Comparison of ENCODE assay signal across 15 mouse cellular contexts in genomic region chr3:138801661-138802060, GRCm38 (mm10). TPM values are rescaled to one million over a fixed set of nuclear protein-coding genes. Genes with fewer than 3 reads are reported as not detected.
A peak's percentile ranks its signal among the peaks of the same experiment; 100 is the strongest.
DNase-seq lines count a peak whose midpoint lies in the region; ATAC-seq and TF ChIP-seq lines count a peak whose summit lies in the region.
"Had no signal": no experiment of that assay in that cellular context is flagged by ENCODE, and none has a peak within 500 bp of the region (broad histone marks: within the 10 kb centered on the region; RNA-seq: fewer than 3 reads in every experiment).

No protein-coding gene starts in this region.

- no peak for ATAC-seq in stomach, embryonic 15.5 days (ENCODE audit: insufficient read depth, low FRiP score, low read depth)
- ATAC-seq in stomach, postnatal 0 days (ENCODE audit: low FRiP score, low TSS enrichment), result no peak
- ATAC-seq in hindbrain, embryonic 15.5 days (ENCODE audit: low FRiP score, low read depth), result no peak
- ATAC-seq in erythroid progenitor cell, adult 5-6 weeks (replicated peaks; ENCODE audit: low FRiP score, poor library complexity, severe bottlenecking), result no peak
- no peak for ATAC-seq in cerebellum, adult (ENCODE audit: insufficient number of reproducible peaks, low FRiP score, low TSS enrichment)
- ATAC-seq: intestine, embryonic 15.5 days had no signal

- H3K9ac ChIP-seq in stomach, embryonic 15.5 days, result no peak overlapping the region
- H3K9ac ChIP-seq in stomach, postnatal 0 days (ENCODE audit: low read length), result no peak overlapping the region
- H3K9ac ChIP-seq in hindbrain, embryonic 15.5 days, result no peak overlapping the region
- H3K9ac ChIP-seq: intestine, embryonic 15.5 days; lung, embryonic 15.5 days had no signal

- H3K27ac ChIP-seq in cerebellum, adult 2 months (ENCODE audit: insufficient read depth, low read length), result peak overlapping the region; percentile 44
- H3K27ac ChIP-seq in stomach, embryonic 15.5 days, result peak overlapping the region; percentile 9; the same call in 1 of the 2 replicates
- H3K27ac ChIP-seq in stomach, postnatal 0 days (replicated peaks), result no peak overlapping the region
- peak overlapping the region; percentile 81 for H3K27ac ChIP-seq in hindbrain, embryonic 15.5 days (replicated peaks)
- H3K27ac ChIP-seq: heart, adult 2 months; intestine, embryonic 15.5 days; lung, embryonic 15.5 days had no signal

- TF ChIP-seq EP300 in stomach, postnatal 0 days (optimal IDR thresholded peaks at IDR 0.05), result no peak

- no peak overlapping the region for H3K4me3 ChIP-seq in cerebellum, adult 2 months (replicated peaks; ENCODE audit: insufficient read depth, low read depth, low read length)
- H3K4me3 ChIP-seq in stomach, embryonic 15.5 days (replicated peaks), result no peak overlapping the region
- no peak overlapping the region for H3K4me3 ChIP-seq in stomach, postnatal 0 days (ENCODE audit: low read depth, low read length)
- H3K4me3 ChIP-seq in hindbrain, embryonic 15.5 days, result no peak overlapping the region
- H3K4me3 ChIP-seq: heart, adult 2 months; intestine, embryonic 15.5 days; lung, embryonic 15.5 days; myocyte had no signal

- no peak for TF ChIP-seq POLR2A in cerebellum, adult 2 months (IDR thresholded peaks at IDR 0.05; ENCODE audit: borderline replicate concordance, insufficient read depth, low read length)

- 71% methylated on average over 6 of the region's 6 CpGs for WGBS in cerebellum, adult 2 months
- 80% methylated on average over 6 of the region's 6 CpGs for WGBS in stomach, embryonic 15.5 days
- WGBS in stomach, postnatal 0 days, result 83% methylated on average over 6 of the region's 6 CpGs
- WGBS in hindbrain, embryonic 15.5 days, result 54% methylated on average over 6 of the region's 6 CpGs

- no peaks in the 10 kb centered on the region for H3K9me3 ChIP-seq in stomach, embryonic 15.5 days
- H3K9me3 ChIP-seq in stomach, postnatal 0 days (ENCODE audit: control insufficient read depth, low read length), result no peaks in the 10 kb centered on the region
- H3K9me3 ChIP-seq in hindbrain, embryonic 15.5 days, result no peaks in the 10 kb centered on the region
- H3K9me3 ChIP-seq: intestine, embryonic 15.5 days; lung, embryonic 15.5 days had no signal

- no peak for DNase-seq in cerebellum, adult 2 months
- DNase-seq in cerebellum, postnatal 25 days, result no peak
- DNase-seq in stomach, postnatal 0 days (ENCODE audit: low spot score), result no peak
- no peak for DNase-seq in urinary bladder, adult 2 months (ENCODE audit: low spot score)
- DNase-seq: adrenal gland, postnatal 25 days; kidney, postnatal 10 days had no signal

- no peaks in the 10 kb centered on the region for H3K27me3 ChIP-seq in cerebellum, adult 2 months (ENCODE audit: control insufficient read depth, insufficient read depth, low read length)
- H3K27me3 ChIP-seq in stomach, embryonic 15.5 days (replicated peaks), result no peaks in the 10 kb centered on the region
- no peaks in the 10 kb centered on the region for H3K27me3 ChIP-seq in stomach, postnatal 0 days (ENCODE audit: control insufficient read depth, insufficient read depth, low read length)
- no peaks in the 10 kb centered on the region for H3K27me3 ChIP-seq in hindbrain, embryonic 15.5 days
- H3K27me3 ChIP-seq: intestine, embryonic 15.5 days; lung, embryonic 15.5 days had no signal

- H3K36me3 ChIP-seq in stomach, embryonic 15.5 days, result no peaks in the 10 kb centered on the region
- H3K36me3 ChIP-seq in stomach, postnatal 0 days (ENCODE audit: control insufficient read depth, insufficient read depth, low read length), result no peaks in the 10 kb centered on the region
- H3K36me3 ChIP-seq in hindbrain, embryonic 15.5 days, result no peaks in the 10 kb centered on the region
- H3K36me3 ChIP-seq: intestine, embryonic 15.5 days; lung, embryonic 15.5 days had no signal

- no peak overlapping the region for H3K4me2 ChIP-seq in stomach, embryonic 15.5 days
- no peak overlapping the region for H3K4me2 ChIP-seq in stomach, postnatal 0 days (replicated peaks; ENCODE audit: low read depth)
- no peak overlapping the region for H3K4me2 ChIP-seq in hindbrain, embryonic 15.5 days
- H3K4me2 ChIP-seq: intestine, embryonic 15.5 days; liver, embryonic 11.5 days; lung, embryonic 15.5 days had no signal

- H3K4me1 ChIP-seq in cerebellum, adult 2 months (ENCODE audit: control insufficient read depth, insufficient read depth, low read length), result peaks cover 52% of the 10 kb centered on the region
- peaks cover 18% of the 10 kb centered on the region; the same call in 1 of the 2 replicates for H3K4me1 ChIP-seq in stomach, embryonic 15.5 days
- peaks cover 7% of the 10 kb centered on the region for H3K4me1 ChIP-seq in stomach, postnatal 0 days (replicated peaks; ENCODE audit: control insufficient read depth, insufficient read depth)
- H3K4me1 ChIP-seq in hindbrain, embryonic 15.5 days (replicated peaks), result peaks cover 51% of the 10 kb centered on the region
- H3K4me1 ChIP-seq: intestine, embryonic 15.5 days had no signal

- TF ChIP-seq CTCF in cerebellum, adult 2 months (IDR thresholded peaks at IDR 0.05; ENCODE audit: borderline replicate concordance, insufficient read depth, low read depth, low read length), result no peak
- no peak for TF ChIP-seq CTCF in stomach, postnatal 0 days (IDR thresholded peaks at IDR 0.05; ENCODE audit: low read depth)

RNA-seq across cellular contexts. Expression of gene Tspan5, which starts 59.7 kb away (rescaled TPM):
- polyA plus RNA-seq in cerebellum, adult 2 months (2012; rRNA removed), result 166 TPM in 2 replicates
- polyA plus RNA-seq in stomach, embryonic 15.5 days (2015; fragmentation: Nextera tagmentation; extraction: Ambion mirVana), result 34.9 and 37.0 TPM in 2 replicates
- polyA plus RNA-seq in stomach, postnatal 0 days (2015; fragmentation: Nextera tagmentation; extraction: Ambion mirVana), result 21.9 and 22.3 TPM in 2 replicates
- 92.7 and 104 TPM in 2 replicates for polyA plus RNA-seq in hindbrain, embryonic 15.5 days (2015; fragmentation: Nextera tagmentation; extraction: Ambion mirVana)
- 0.84 and 2.9 TPM in 2 replicates for total RNA-seq in erythroid progenitor cell, adult 5-6 weeks (2015; ENCODE audit: low replicate concordance)
- total RNA-seq in erythroid progenitor cell, adult 5-6 weeks (2017; ENCODE audit: low replicate concordance), result 0.61 and 2.6 TPM in 2 replicates
- polyA plus RNA-seq in urinary bladder, adult 2 months (2012; rRNA removed), result 67.1 and 73.3 TPM in 2 replicates
